Mouse (Mus musculus) gastrocnemius, postnatal 10 days (tissue): ENCODE results near the gene Zfp810. TPM values are rescaled to one million over a fixed set of nuclear protein-coding genes. Genes with fewer than 3 reads are reported as not detected.
A peak's percentile ranks its signal among the peaks of the same experiment; 100 is the strongest.

Experiments
- DNase-seq: peaks from one replicate; pipeline ENCODE4 v3.0.0; 2021; ENCODE audit warnings: mixed read lengths
- total RNA-seq, 2 experiments: library from RNA; stranded (reverse); gene quantifications; 2 replicates each; pipeline ENCODE4 v1.2.3; 2021

Zfp810 gene
- total RNA-seq, 2 experiments from 2014 or later = 3.5 to 4.8 TPM

- DNase-seq = peak; percentile 44
These were observed 48.0 kb downstream of the Zfp810 start, which contains the start of gene Zfp599 for GRCm38 (mm10) chr9:22259184-22260091. Gene Zfp599 (minus strand): TSS chr9:22259895.

- DNase-seq = no peak
These were observed 48.7 kb downstream of the Zfp810 start for GRCm38 (mm10) chr9:22258784-22259183.

- no peak for DNase-seq
These were observed 50.9 kb downstream of the Zfp810 start for GRCm38 (mm10) chr9:22256579-22256978.

- no peak for DNase-seq
These were observed 63.2 kb downstream of the Zfp810 start for GRCm38 (mm10) chr9:22244242-22244641.

GRCm38 (mm10) chr9:22240001-22240400, 67.4 kb downstream of the Zfp810 start:
- no peak for DNase-seq

- no peak for DNase-seq
These were observed 76.9 kb downstream of the Zfp810 start for GRCm38 (mm10) chr9:22230556-22230955.

- DNase-seq = no peak
These were observed 77.4 kb downstream of the Zfp810 start for GRCm38 (mm10) chr9:22230061-22230460.

- no peak for DNase-seq
These were observed 77.9 kb downstream of the Zfp810 start for GRCm38 (mm10) chr9:22229386-22230026.

GRCm38 (mm10) chr9:22226846-22227245, 80.6 kb downstream of the Zfp810 start:
- peak; percentile 14 for DNase-seq

Other genes starting within 250 kb of the Zfp810 start
- not detected for gene Gm49318, start 236.4 kb downstream of the Zfp810 start, total RNA-seq
- 1 to 10 TPM; 3.1 to 4.6 TPM for gene Zfp653, start 236.3 kb downstream of the Zfp810 start, total RNA-seq
- 10 to 100 TPM; 51.8 to 58.5 TPM for gene Ecsit, start 222.2 kb downstream of the Zfp810 start, total RNA-seq
- gene Cnn1, start 208.4 kb downstream of the Zfp810 start, total RNA-seq = 1 to 10 TPM; 4.4 to 5.5 TPM
- gene Elof1, start 190.5 kb downstream of the Zfp810 start, total RNA-seq = 10 to 100 TPM; 33.4 to 39.7 TPM
- gene Acp5, start 171.9 kb downstream of the Zfp810 start, total RNA-seq = 100 to 1,000 TPM in 1 of 2 experiments, 1 to 10 TPM in 1; 1.4 to 124 TPM
- 10 to 100 TPM; 34.4 to 34.7 TPM for gene Pigyl, start 150.8 kb downstream of the Zfp810 start, total RNA-seq
- gene Zfp872, start 119.6 kb downstream of the Zfp810 start, total RNA-seq = under 1 TPM in 1 of 2 experiments, not detected in 1; 0.29 TPM
- 10 to 100 TPM in 1 of 2 experiments, 1 to 10 TPM in 1; 9.0 to 13.3 TPM for gene Zfp809, start 81.9 kb downstream of the Zfp810 start, total RNA-seq
- gene Zfp599, start 47.8 kb downstream of the Zfp810 start, total RNA-seq = under 1 TPM; 0.07 to 0.18 TPM
- 10 to 100 TPM in 1 of 2 experiments, 1 to 10 TPM in 1; 9.6 to 13.4 TPM for gene Anln, start 81.5 kb upstream of the Zfp810 start, total RNA-seq
- gene 9530077C05Rik, start 103.9 kb upstream of the Zfp810 start, total RNA-seq = under 1 TPM; 0.50 to 0.59 TPM
- not detected for gene Gm17545, start 146.6 kb upstream of the Zfp810 start, total RNA-seq
- gene Rp9, start 162.1 kb upstream of the Zfp810 start, total RNA-seq = 10 to 100 TPM; 25.4 to 30.1 TPM
- 10 to 100 TPM in 1 of 2 experiments, 1 to 10 TPM in 1; 9.6 to 11.3 TPM for gene Bbs9, start 168.1 kb upstream of the Zfp810 start, total RNA-seq